Mouse (Mus musculus) naive thymus-derived CD4-positive, alpha-beta T cell, adult 2 months (primary cell): Measurements from ENCODE around the gene Zpr1.
A peak's percentile ranks its signal among the peaks of the same experiment; 100 is the strongest.
"Not testable (repeated sequence)": the region's sequence is repeated elsewhere in the genome, so short reads cannot be mapped to it uniquely, and the experiment has no call there.

Experiments used
- DNase-seq: peaks from one replicate; pipeline ENCODE4 v3.0.0-alpha.2; 2011; ENCODE audit warnings: low read depth

The Zpr1 gene

GRCm38 (mm10) chr9:46261131-46261530 is 11.7 kb upstream of the Zpr1 start:
- no peak for DNase-seq

GRCm38 (mm10) chr9:46268343-46268873 is 4.5 kb upstream of the Zpr1 start, which contains the start of gene Apoa5:
Apoa5 (plus strand) TSS chr9:46268633.
- no peak for DNase-seq

GRCm38 (mm10) chr9:46269125-46269524 is 3.7 kb upstream of the Zpr1 start:
- DNase-seq, result no peak

- DNase-seq, result no peak
Measured at GRCm38 (mm10) chr9:46270782-46271181, 2.1 kb upstream of the Zpr1 start.

GRCm38 (mm10) chr9:46272070-46272469 is 794 bp upstream of the Zpr1 start:
- DNase-seq, result peak; percentile 78

GRCm38 (mm10) chr9:46274494-46274893 is 1.6 kb downstream of the Zpr1 start:
- DNase-seq, result no peak

GRCm38 (mm10) chr9:46282631-46283436 is 10.0 kb downstream of the Zpr1 start, which contains the start of gene Bud13:
Bud13 (plus strand) TSS chr9:46283008.
- DNase-seq, result peak; percentile 96

GRCm38 (mm10) chr9:46298381-46298780 is 25.5 kb downstream of the Zpr1 start:
- no peak for DNase-seq

GRCm38 (mm10) chr9:46302142-46302541 is 29.3 kb downstream of the Zpr1 start:
- peak; percentile 72 for DNase-seq

GRCm38 (mm10) chr9:46309121-46309520 is 36.3 kb downstream of the Zpr1 start:
- DNase-seq, result no peak

- peak; percentile 81 for DNase-seq
Measured at GRCm38 (mm10) chr9:46314507-46314906, 41.6 kb downstream of the Zpr1 start.

- no peak for DNase-seq
Measured at GRCm38 (mm10) chr9:46314921-46315320, 42.1 kb downstream of the Zpr1 start.

- DNase-seq, result no peak
Measured at GRCm38 (mm10) chr9:46315807-46316365, 43.0 kb downstream of the Zpr1 start.

- no peak for DNase-seq
Measured at GRCm38 (mm10) chr9:46316388-46316787, 43.5 kb downstream of the Zpr1 start.

- no peak for DNase-seq
Measured at GRCm38 (mm10) chr9:46316909-46317308, 44.0 kb downstream of the Zpr1 start.

GRCm38 (mm10) chr9:46317957-46318356 is 45.1 kb downstream of the Zpr1 start:
- DNase-seq, result no peak

- not testable (repeated sequence) for DNase-seq
Measured at GRCm38 (mm10) chr9:46319886-46320285, 47.0 kb downstream of the Zpr1 start, which contains the start of gene 4931429L15Rik. 4931429L15Rik (minus strand) TSS chr9:46319986.

- DNase-seq, result no peak
Measured at GRCm38 (mm10) chr9:46320461-46320860, 47.6 kb downstream of the Zpr1 start.

GRCm38 (mm10) chr9:46326694-46327405 is 54.0 kb downstream of the Zpr1 start:
- no peak for DNase-seq

- no peak for DNase-seq
Measured at GRCm38 (mm10) chr9:46327706-46328571, 55.1 kb downstream of the Zpr1 start.

- DNase-seq, result no peak
Measured at GRCm38 (mm10) chr9:46328572-46329249, 55.8 kb downstream of the Zpr1 start.
